Mouse (Mus musculus) megakaryocyte, embryonic 14.5 days (primary cell): ENCODE results near the gene Ppp1r3c. TPM values are rescaled to one million over a fixed set of nuclear protein-coding genes. Genes with fewer than 3 reads are reported as not detected.

Experiments
- H3K27me3 ChIP-seq: replicated peaks from 2 replicates; pipeline ENCODE3; 2012; ENCODE audit warnings: inconsistent platforms
- H3K36me3 ChIP-seq: replicated peaks from 2 replicates; pipeline ENCODE3; 2012; ENCODE audit warnings: low read length, inconsistent platforms, mixed read lengths
- H3K4me1 ChIP-seq: 2 replicates; pipeline ENCODE4 v1.6.1; 2012; ENCODE audit warnings: inconsistent platforms
- H3K4me3 ChIP-seq: replicated peaks from 2 replicates; pipeline ENCODE3; 2012; ENCODE audit warnings: moderate library complexity, mild to moderate bottlenecking, inconsistent platforms
- H3K9me3 ChIP-seq: 2 replicates; pipeline ENCODE4 v1.6.1; 2012; ENCODE audit warnings: inconsistent platforms
- FLI1 ChIP-seq: IDR thresholded peaks from 2 replicates; pipeline ENCODE4 v1.6.1; 2012; ENCODE audit warnings: low read length, inconsistent platforms, mixed read lengths
- GATA1 ChIP-seq: IDR thresholded peaks from 3 replicates; pipeline ENCODE4 v1.6.1; 2012; ENCODE audit warnings: mixed read lengths, low read length, inconsistent platforms, borderline replicate concordance
- polyA plus RNA-seq: library from polyadenylated mRNA; stranded (reverse); fragments of >175 nt; gene quantifications from 2 replicates; pipeline ENCODE4 v1.2.3, GENCODE M21; 2012; ENCODE audit warnings: low replicate concordance; ENCODE audit not compliant: insufficient read depth

Gene Ppp1r3c
- polyA plus RNA-seq, 1 experiment, result not detected

GRCm38 (mm10) chr19:36687843-36688637, 48.4 kb downstream of the Ppp1r3c start:
- Histone ChIP-seq H3K4me3 (no peak overlapping the region), H3K9me3 (0 out of 2 replicates have a peak, but pooled peaks cover 3% of the 10 kb centered on the region), H3K27me3 (peaks cover 12% of the 10 kb centered on the region)

GRCm38 (mm10) chr19:36687044-36687443, 49.4 kb downstream of the Ppp1r3c start:
- Histone ChIP-seq H3K27me3 (peaks cover 16% of the 10 kb centered on the region), H3K4me3 (no peak overlapping the region), H3K4me1 (no peaks in the 10 kb centered on the region), H3K9me3 (0 out of 2 replicates have a peak, but pooled peaks cover 3% of the 10 kb centered on the region), H3K36me3 (no peaks in the 10 kb centered on the region)
- TF ChIP-seq FLI1 (no peak), GATA1 (no peak)

More at GRCm38 (mm10) chr19:36687843-36688637, 48.4 kb downstream of the Ppp1r3c start:
- TF ChIP-seq GATA1 (no peak), FLI1 (no peak)
- H3K4me1 ChIP-seq, result no peaks in the 10 kb centered on the region
- H3K36me3 ChIP-seq, result no peaks in the 10 kb centered on the region

- Histone ChIP-seq H3K9me3 (no peaks in the 10 kb centered on the region), H3K4me3 (no peak overlapping the region), H3K27me3 (peaks cover 20% of the 10 kb centered on the region), H3K4me1 (no peaks in the 10 kb centered on the region), H3K36me3 (no peaks in the 10 kb centered on the region)
- no peak for TF ChIP-seq GATA1
- no peak for TF ChIP-seq FLI1
Measured at GRCm38 (mm10) chr19:36686016-36686415, 50.4 kb downstream of the Ppp1r3c start.

- Histone ChIP-seq H3K4me3 (no peak overlapping the region), H3K36me3 (no peaks in the 10 kb centered on the region), H3K27me3 (peaks cover 28% of the 10 kb centered on the region), H3K9me3 (no peaks in the 10 kb centered on the region), H3K4me1 (no peaks in the 10 kb centered on the region)
- TF ChIP-seq GATA1 (no peak), FLI1 (no peak)
Measured at GRCm38 (mm10) chr19:36682560-36682959, 53.9 kb downstream of the Ppp1r3c start.

Other genes starting within 250 kb of the Ppp1r3c start
- gene Hectd2, start 182.0 kb downstream of the Ppp1r3c start, polyA plus RNA-seq, result 0.37 TPM in 1 of 2 replicates, not detected in the other
- gene Tnks2, start 97.6 kb upstream of the Ppp1r3c start, polyA plus RNA-seq, result 1.3 and 1.5 TPM in 2 replicates
- gene Fgfbp3, start 183.0 kb upstream of the Ppp1r3c start, polyA plus RNA-seq, result 3.0 and 12.2 TPM in 2 replicates
- 0.32 and 0.60 TPM in 2 replicates for gene Btaf1, start 189.4 kb upstream of the Ppp1r3c start, polyA plus RNA-seq